10 mouse cellular contexts compared by ENCODE assay signal in the genomic region with DNA sequence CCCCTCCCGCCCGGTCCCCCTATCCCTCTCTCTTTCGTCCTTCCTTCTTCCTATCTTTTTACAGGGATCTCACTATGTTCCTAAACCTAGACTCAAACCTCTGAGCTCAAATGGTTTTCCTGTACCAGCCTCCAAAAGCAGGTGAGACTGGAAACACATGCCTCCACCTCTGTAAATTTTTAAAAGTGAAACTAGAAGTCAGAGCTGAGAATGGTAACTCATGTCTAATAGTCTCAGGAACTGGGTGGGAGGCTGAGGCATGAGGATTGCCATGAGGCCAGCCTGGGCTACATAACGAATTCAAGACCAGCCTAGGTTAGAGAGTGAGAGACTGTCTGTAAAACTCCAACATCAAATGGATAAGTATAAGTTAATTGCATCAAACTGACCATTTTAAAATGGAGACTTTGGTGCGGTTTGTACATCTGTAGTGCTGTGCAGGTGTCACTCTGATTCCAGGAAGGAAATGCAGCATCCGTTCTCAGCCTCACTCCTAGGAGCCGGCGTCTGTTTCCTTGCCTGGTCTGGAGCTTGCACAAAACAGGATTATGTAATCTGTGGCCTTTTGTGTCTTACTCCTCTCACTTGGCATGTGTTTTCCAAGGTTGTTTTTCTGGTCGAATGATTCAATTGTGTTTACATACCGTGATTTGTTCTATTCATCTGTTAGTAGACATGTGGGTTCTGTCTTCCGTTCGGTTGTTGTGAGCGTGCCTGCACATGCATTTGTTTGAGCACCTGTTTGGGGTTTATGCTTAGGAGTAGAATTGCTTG. TPM values are rescaled to one million over a fixed set of nuclear protein-coding genes. Genes with fewer than 3 reads are reported as not detected.
A peak's percentile ranks its signal among the peaks of the same experiment; 100 is the strongest.
DNase-seq lines count a peak whose midpoint lies in the region; ATAC-seq lines count a peak whose summit lies in the region.
"Had no signal": no experiment of that assay in that cellular context is flagged by ENCODE, and none has a peak within 500 bp of the region (broad histone marks: within the 10 kb centered on the region; RNA-seq: fewer than 3 reads in every experiment).

No protein-coding gene starts in this region.

- ATAC-seq in heart, embryonic 16.5 days (replicated peaks; ENCODE audit: extremely low read depth, insufficient read depth, low FRiP score), result no peak
- no peak for ATAC-seq in hindbrain, embryonic 13.5 days (ENCODE audit: low FRiP score)

- H3K27me3 ChIP-seq in heart, embryonic 16.5 days (ENCODE audit: control insufficient read depth, insufficient read depth, low read length), result no peaks in the 10 kb centered on the region
- no peaks in the 10 kb centered on the region for H3K27me3 ChIP-seq in hindbrain, embryonic 13.5 days
- H3K27me3 ChIP-seq: limb, embryonic 13.5 days had no signal

- peak overlapping the region; percentile 0; the same call in 1 of the 2 replicates for H3K27ac ChIP-seq in heart, embryonic 16.5 days (ENCODE audit: low read length)
- no peak overlapping the region for H3K27ac ChIP-seq in hindbrain, embryonic 13.5 days
- H3K27ac ChIP-seq: limb, embryonic 13.5 days had no signal

- no peak overlapping the region for H3K4me3 ChIP-seq in heart, embryonic 16.5 days (ENCODE audit: low read length)
- no peak overlapping the region for H3K4me3 ChIP-seq in hindbrain, embryonic 13.5 days
- H3K4me3 ChIP-seq: limb, embryonic 13.5 days had no signal

- H3K4me1 ChIP-seq in heart, embryonic 16.5 days (ENCODE audit: control insufficient read depth, insufficient read depth, low read length), result peaks cover 15% of the 10 kb centered on the region
- H3K4me1 ChIP-seq in hindbrain, embryonic 13.5 days (replicated peaks), result no peaks in the 10 kb centered on the region
- H3K4me1 ChIP-seq: limb, embryonic 13.5 days had no signal

- peak; percentile 26 to 35 for DNase-seq in cerebellum, adult 18-20 months
- DNase-seq in cerebellum, postnatal 36 days, result no peak
- DNase-seq in retina, postnatal 1 day, result peak; percentile 44
- no peak for DNase-seq in retina, embryonic 14.5 days (ENCODE audit: low spot score)
- DNase-seq in thymus, postnatal 10 days (ENCODE audit: low spot score in 2 of 2), result peak; percentile 8 to 15
- no peak for DNase-seq in ovary, postnatal 14 days (ENCODE audit: low spot score)
- DNase-seq: gastrocnemius, postnatal 10 days had no signal

- H3K9ac ChIP-seq in heart, embryonic 16.5 days (ENCODE audit: low read length), result no peak overlapping the region
- no peak overlapping the region for H3K9ac ChIP-seq in hindbrain, embryonic 13.5 days
- H3K9ac ChIP-seq: limb, embryonic 13.5 days had no signal

- H3K36me3 ChIP-seq in heart, embryonic 16.5 days (ENCODE audit: control insufficient read depth, insufficient read depth), result no peaks in the 10 kb centered on the region
- 0 out of 2 replicates have a peak, but pooled peaks cover 3% of the 10 kb centered on the region for H3K36me3 ChIP-seq in hindbrain, embryonic 13.5 days

- no peak overlapping the region for H3K4me2 ChIP-seq in heart, embryonic 16.5 days (ENCODE audit: low read depth, low read length)
- no peak overlapping the region for H3K4me2 ChIP-seq in hindbrain, embryonic 13.5 days
- H3K4me2 ChIP-seq: limb, embryonic 13.5 days had no signal

- peaks cover 3% of the 10 kb centered on the region for H3K9me3 ChIP-seq in heart, embryonic 16.5 days (replicated peaks; ENCODE audit: control insufficient read depth, low read length)
- peaks cover 5% of the 10 kb centered on the region; the same call in 1 of the 2 replicates for H3K9me3 ChIP-seq in hindbrain, embryonic 13.5 days

- WGBS in heart, embryonic 16.5 days, result 76% methylated on average over 13 of the region's 13 CpGs
- WGBS in hindbrain, embryonic 13.5 days, result 68% methylated on average over 13 of the region's 13 CpGs

RNA-seq across cellular contexts. Expression of a gene that starts 39.1 kb away (rescaled TPM):
- 20.3 and 23.2 TPM in 2 replicates for polyA plus RNA-seq in heart, embryonic 16.5 days (2015; fragmentation: Nextera tagmentation; extraction: Ambion mirVana)
- 20.1 and 21.1 TPM in 2 replicates for polyA plus RNA-seq in hindbrain, embryonic 13.5 days (2015; fragmentation: Nextera tagmentation; extraction: Ambion mirVana)

RNA-seq across cellular contexts. Expression of a gene that starts 49.3 kb away (rescaled TPM):
- polyA plus RNA-seq in heart, embryonic 16.5 days (2015; fragmentation: Nextera tagmentation; extraction: Ambion mirVana), result 1.1 and 1.3 TPM in 2 replicates
- 0.69 and 1.0 TPM in 2 replicates for polyA plus RNA-seq in hindbrain, embryonic 13.5 days (2015; fragmentation: Nextera tagmentation; extraction: Ambion mirVana)

Comparison
In these comparisons a context has a peak if more than half of its experiments do, and no peak if none do; other contexts are left out.
1. DNase-seq: peak in cerebellum, adult 18-20 months (2 of 2), retina, postnatal 1 day (single experiment) and thymus, postnatal 10 days (2 of 2); none in cerebellum, postnatal 36 days (0 of 2), retina, embryonic 14.5 days (single experiment) and ovary, postnatal 14 days (single experiment).